19 mouse cellular contexts compared by ENCODE assay signal in the genomic region with DNA sequence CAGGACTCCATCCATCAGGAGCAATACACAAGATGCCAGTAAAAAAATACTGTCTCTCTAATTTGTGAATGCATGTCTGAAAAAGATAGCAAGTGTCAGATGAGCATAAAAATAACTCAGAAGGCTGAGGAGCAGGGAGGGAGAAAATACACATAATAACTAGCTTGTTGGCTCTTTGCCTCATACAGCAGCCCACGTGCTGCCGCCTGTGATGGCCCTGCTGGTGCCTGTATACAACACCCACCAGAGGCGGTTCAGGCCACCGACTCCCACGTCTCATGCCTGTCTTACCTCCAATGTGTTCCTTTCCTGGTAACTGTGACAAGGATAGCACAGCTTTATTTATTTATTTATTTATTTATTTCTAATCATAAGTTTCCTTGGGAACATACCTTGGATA.
DNase-seq lines count a peak whose midpoint lies in the region; ATAC-seq and TF ChIP-seq lines count a peak whose summit lies in the region.
"Had no signal": no experiment of that assay in that cellular context is flagged by ENCODE, and none has a peak within 500 bp of the region (broad histone marks: within the 10 kb centered on the region; RNA-seq: fewer than 3 reads in every experiment).

No protein-coding gene starts in this region.

- no peak overlapping the region for H3K27ac ChIP-seq in heart, embryonic 12.5 days (ENCODE audit: poor library complexity, severe bottlenecking)
- H3K27ac ChIP-seq: limb, embryonic 10.5 days; midbrain, embryonic 10.5 days; neural tube, embryonic 12.5 days had no signal

- DNase-seq in heart, adult 11 months, result peak; percentile 36
- DNase-seq in layer of hippocampus, adult 8-10 months (ENCODE audit: low spot score in 2 of 2), result peak; percentile 55 to 66
- peak; percentile 60 to 62 for DNase-seq in left cerebral cortex, postnatal 25 days (ENCODE audit: low spot score in 2 of 2)
- DNase-seq in kidney, postnatal 25 days, result no peak
- no peak for DNase-seq in embryo, embryonic 9.5 days (ENCODE audit: extremely low spot score)
- no peak for DNase-seq in lung, adult 2 months
- DNase-seq: cerebellum, adult 9-10 months; embryo, embryonic 11 days; kidney, adult 9 months; lung, embryonic 14.5 days; lung, postnatal 4 days; thymus, adult 2 months had no signal

- no peak for TF ChIP-seq CTCF in lung, adult 2 months (IDR thresholded peaks at IDR 0.05; ENCODE audit: insufficient read depth, low read length)

- H3K4me2 ChIP-seq in heart, embryonic 12.5 days, result no peak overlapping the region
- H3K4me2 ChIP-seq: liver, embryonic 11.5 days; lung, embryonic 14.5 days; neural tube, embryonic 12.5 days had no signal

- H3K27me3 ChIP-seq in heart, embryonic 12.5 days (replicated peaks), result no peaks in the 10 kb centered on the region
- H3K27me3 ChIP-seq: neural tube, embryonic 12.5 days; Patski had no signal

- no peaks in the 10 kb centered on the region for H3K9me3 ChIP-seq in heart, embryonic 12.5 days (replicated peaks)
- H3K9me3 ChIP-seq: limb, embryonic 10.5 days; midbrain, embryonic 10.5 days; neural tube, embryonic 12.5 days had no signal

- 88% methylated on average over 5 of the region's 5 CpGs for WGBS in heart, embryonic 12.5 days
- WGBS in lung, adult 2 months, result 87% methylated on average over 5 of the region's 5 CpGs

- ATAC-seq in heart, embryonic 12.5 days (ENCODE audit: insufficient number of reproducible peaks, low FRiP score), result no peak
- ATAC-seq: activated CD4-positive, CD25-positive, alpha-beta regulatory T cell, adult 4 months; Patski had no signal

- H3K4me3 ChIP-seq in heart, embryonic 12.5 days, result no peak overlapping the region
- H3K4me3 ChIP-seq in lung, adult 2 months (replicated peaks; ENCODE audit: extremely low read depth, low read depth, low read length), result no peak overlapping the region
- H3K4me3 ChIP-seq: limb, embryonic 10.5 days; midbrain, embryonic 10.5 days; neural tube, embryonic 12.5 days had no signal

- no peaks in the 10 kb centered on the region for H3K4me1 ChIP-seq in heart, embryonic 12.5 days (replicated peaks)
- H3K4me1 ChIP-seq in lung, adult 2 months (ENCODE audit: control insufficient read depth, insufficient read depth, low read length), result no peaks in the 10 kb centered on the region
- H3K4me1 ChIP-seq: limb, embryonic 10.5 days; midbrain, embryonic 10.5 days; neural tube, embryonic 12.5 days had no signal

- intact Hi-C loops in left cerebral cortex, postnatal 25 days (cut with DNase I), result loop anchor here (2.0 to 5.0 kb wide), 7 partner anchors 105 to 295 kb away; a partner anchor contains a TSS

- no peaks in the 10 kb centered on the region for H3K36me3 ChIP-seq in heart, embryonic 12.5 days
- H3K36me3 ChIP-seq: limb, embryonic 10.5 days; midbrain, embryonic 10.5 days; neural tube, embryonic 12.5 days had no signal

- no peak for TF ChIP-seq POLR2A in lung, adult 2 months (IDR thresholded peaks at IDR 0.05; ENCODE audit: borderline replicate concordance, extremely low read depth, low read depth, low read length)

- no peak overlapping the region for H3K9ac ChIP-seq in heart, embryonic 12.5 days
- H3K9ac ChIP-seq: lung, embryonic 14.5 days; neural tube, embryonic 12.5 days had no signal

Comparison
In these comparisons a context has a peak if more than half of its experiments do, and no peak if none do; other contexts are left out.
1. DNase-seq: peak in heart, adult 11 months (single experiment), layer of hippocampus, adult 8-10 months (2 of 2) and left cerebral cortex, postnatal 25 days (2 of 2); none in kidney, postnatal 25 days (0 of 2), embryo, embryonic 9.5 days (single experiment) and lung, adult 2 months (single experiment).